Mouse (Mus musculus) hematopoietic stem cell, adult 5-6 weeks (primary cell): ENCODE measurements around the gene Rarg. TPM values are rescaled to one million over a fixed set of nuclear protein-coding genes. Genes with fewer than 3 reads are reported as not detected.
A peak's percentile ranks its signal among the peaks of the same experiment; 100 is the strongest.

Experiments used
- ATAC-seq, 2 experiments: fragments of 125-278 bp in 1 of 2; replicated peaks in 1 of 2; 2 replicates each; pipeline ENCODE4 v1.8.0; 2016 to 2017; ENCODE audit warnings: inconsistent platforms in 2 of 2, mild to moderate bottlenecking in 2 of 2, moderate number of reproducible peaks in 2 of 2, low read depth in 1 of 2, moderate TSS enrichment in 1 of 2; ENCODE audit not compliant: low FRiP score in 2 of 2, poor library complexity in 2 of 2, severe bottlenecking in 2 of 2, insufficient read depth in 1 of 2, low TSS enrichment in 1 of 2
- total RNA-seq: library from RNA; stranded (forward); fragments of 172-1452, 232-1000 nt; gene quantifications from 2 replicates; pipeline ENCODE4 v1.2.3, GENCODE M21; 2017

The Rarg gene
- total RNA-seq, 1 experiment from 2014 or later = 5.6 TPM

- ATAC-seq = no peak
Observed at GRCm38 (mm10) chr15:102263037-102263436, 5.7 kb upstream of the Rarg start.

- no peak for ATAC-seq
Observed at GRCm38 (mm10) chr15:102262582-102262981, 5.3 kb upstream of the Rarg start.

GRCm38 (mm10) chr15:102258581-102259253 lies 1.4 kb upstream of the Rarg start:
- no peak for ATAC-seq

GRCm38 (mm10) chr15:102258076-102258470 lies 756 bp upstream of the Rarg start:
- no peak for ATAC-seq

GRCm38 (mm10) chr15:102256431-102257201 lies 701 bp downstream of the Rarg start:
- ATAC-seq = no peak

- no peak for ATAC-seq
Observed at GRCm38 (mm10) chr15:102255547-102256255, 1.6 kb downstream of the Rarg start.

- ATAC-seq = no peak
Observed at GRCm38 (mm10) chr15:102250521-102250920, 6.8 kb downstream of the Rarg start.

- ATAC-seq = no peak
Observed at GRCm38 (mm10) chr15:102249967-102250366, 7.3 kb downstream of the Rarg start.

GRCm38 (mm10) chr15:102249251-102249691 lies 8.0 kb downstream of the Rarg start:
- ATAC-seq = no peak

GRCm38 (mm10) chr15:102248812-102249191 lies 8.5 kb downstream of the Rarg start:
- no peak for ATAC-seq

- no peak for ATAC-seq
Observed at GRCm38 (mm10) chr15:102248131-102248811, 9.0 kb downstream of the Rarg start.

GRCm38 (mm10) chr15:102247252-102248130 lies 9.8 kb downstream of the Rarg start:
- 0 out of 4 replicates have a peak, but pooled peaks have one; percentile 2 to 14 for ATAC-seq

- peak; percentile 30 to 46; a peak in 3 of 4 replicates for ATAC-seq
Observed at GRCm38 (mm10) chr15:102246866-102247251, 10.5 kb downstream of the Rarg start.

- peak; percentile 8 to 27; a peak in 1 of 4 replicates for ATAC-seq
Observed at GRCm38 (mm10) chr15:102245891-102246741, 11.2 kb downstream of the Rarg start.

- ATAC-seq = no peak
Observed at GRCm38 (mm10) chr15:102245461-102245881, 11.8 kb downstream of the Rarg start.
